Mouse (Mus musculus): ENCODE measurements around the gene Defb45.

DNA sequence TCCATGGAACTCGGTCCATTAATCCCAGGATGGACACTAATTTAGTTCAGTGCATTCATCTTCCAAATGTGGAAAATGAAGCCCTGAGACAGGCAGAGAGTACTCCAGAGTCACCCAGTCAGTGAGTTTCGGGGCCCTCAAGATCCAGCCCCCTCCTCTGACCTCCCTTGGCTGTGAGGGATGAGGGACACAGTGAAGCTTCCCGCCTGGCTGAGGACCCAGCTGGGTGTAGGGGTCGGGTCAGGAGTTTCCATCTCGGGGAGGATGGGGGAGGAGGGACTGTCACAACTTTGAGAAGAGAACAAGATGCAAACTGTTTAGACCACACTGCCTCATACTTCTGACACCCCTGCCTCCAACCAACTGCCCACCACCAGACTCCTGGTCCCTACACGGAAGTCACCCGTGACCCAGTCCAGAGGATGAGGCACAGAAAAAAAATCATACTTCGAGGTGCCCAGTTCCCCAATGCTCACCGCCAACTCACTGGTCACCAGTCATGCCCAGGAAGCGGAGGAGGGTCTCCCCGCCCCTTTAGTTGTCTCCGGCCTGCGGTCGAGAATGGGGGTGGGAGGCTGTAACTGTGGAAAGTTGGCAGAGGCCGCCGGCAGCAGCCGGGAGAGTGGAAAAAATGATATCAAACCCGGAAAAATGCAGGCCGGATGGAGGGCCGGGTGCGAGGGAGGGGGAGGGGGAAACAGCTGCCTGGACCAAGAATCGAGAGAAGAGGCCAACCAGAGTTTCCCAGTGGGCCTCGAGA lies 37.2 kb upstream of the Defb45 start:
- TF ChIP-seq CTCF (IDR thresholded peaks at IDR 0.05; ENCODE audit: control insufficient read depth, insufficient read depth, insufficient read length) (no peak), MAX (IDR thresholded peaks at IDR 0.05) (peak; percentile 51), USF1 (IDR thresholded peaks at IDR 0.05; ENCODE audit: low read depth) (no peak)

Data from C2C12 (cell line).